In genomic region chr12:55461767-55462166, GRCm38 (mm10) we compare ENCODE assay signal across 13 mouse cellular contexts. TPM values are rescaled to one million over a fixed set of nuclear protein-coding genes. Genes with fewer than 3 reads are reported as not detected.
DNase-seq lines count a peak whose midpoint lies in the region; ATAC-seq and TF ChIP-seq lines count a peak whose summit lies in the region.
"Had no signal": no experiment of that assay in that cellular context is flagged by ENCODE, and none has a peak within 500 bp of the region (broad histone marks: within the 10 kb centered on the region; RNA-seq: fewer than 3 reads in every experiment).

No protein-coding gene starts in this region.

- H3K36me3 ChIP-seq in thymus, adult 2 months (ENCODE audit: control insufficient read depth, insufficient read depth, low read length): no peaks in the 10 kb centered on the region
- no peaks in the 10 kb centered on the region for H3K36me3 ChIP-seq in limb, embryonic 12.5 days
- H3K36me3 ChIP-seq in stomach, postnatal 0 days (ENCODE audit: control insufficient read depth, insufficient read depth, low read length): no peaks in the 10 kb centered on the region
- H3K36me3 ChIP-seq in hindbrain, embryonic 16.5 days (ENCODE audit: control insufficient read depth, insufficient read depth, low read length): no peaks in the 10 kb centered on the region
- H3K36me3 ChIP-seq: forebrain, embryonic 10.5 days; heart, embryonic 10.5 days had no signal

- DNase-seq in gastrocnemius, adult 2 months: no peak
- DNase-seq in gastrocnemius, postnatal 10 days: no peak
- DNase-seq in thymus, adult 2 months: no peak
- DNase-seq in thymus, postnatal 14 days: no peak
- no peak for DNase-seq in stomach, postnatal 0 days (ENCODE audit: low spot score)
- no peak for DNase-seq in ovary, postnatal 36 days (ENCODE audit: low spot score)
- DNase-seq: cerebellum, adult 11 months; right cerebral cortex, postnatal 14 days had no signal

- no peak overlapping the region for H3K4me3 ChIP-seq in gastrocnemius, adult 2 months
- no peak overlapping the region for H3K4me3 ChIP-seq in thymus, adult 2 months (ENCODE audit: control insufficient read depth, insufficient read depth, low read length)
- no peak overlapping the region for H3K4me3 ChIP-seq in limb, embryonic 12.5 days (replicated peaks)
- H3K4me3 ChIP-seq in stomach, postnatal 0 days (ENCODE audit: low read depth, low read length): no peak overlapping the region
- H3K4me3 ChIP-seq in hindbrain, embryonic 16.5 days (ENCODE audit: low read length): no peak overlapping the region
- H3K4me3 ChIP-seq: forebrain, embryonic 10.5 days; heart, embryonic 10.5 days had no signal

- no peaks in the 10 kb centered on the region for H3K9me3 ChIP-seq in limb, embryonic 12.5 days
- H3K9me3 ChIP-seq in stomach, postnatal 0 days (ENCODE audit: control insufficient read depth, low read length): no peaks in the 10 kb centered on the region
- no peaks in the 10 kb centered on the region for H3K9me3 ChIP-seq in hindbrain, embryonic 16.5 days (ENCODE audit: control insufficient read depth, low read length)
- H3K9me3 ChIP-seq: forebrain, embryonic 10.5 days; heart, embryonic 10.5 days had no signal

- ATAC-seq in limb, embryonic 12.5 days (ENCODE audit: insufficient number of reproducible peaks, insufficient read depth, low FRiP score, low TSS enrichment, low read depth): peak; percentile 43; the same call in 1 of the 2 replicates
- ATAC-seq in stomach, postnatal 0 days (ENCODE audit: low FRiP score, low TSS enrichment): no peak
- no peak for ATAC-seq in hindbrain, embryonic 16.5 days

- H3K27ac ChIP-seq in gastrocnemius, adult 2 months: peak overlapping the region; percentile 35
- H3K27ac ChIP-seq in thymus, adult 2 months (ENCODE audit: control insufficient read depth, insufficient read depth, low read length): peak overlapping the region; percentile 17; the same call in 1 of the 2 replicates
- peak overlapping the region; percentile 85 for H3K27ac ChIP-seq in limb, embryonic 12.5 days
- H3K27ac ChIP-seq in stomach, postnatal 0 days (replicated peaks): peak overlapping the region; percentile 86
- H3K27ac ChIP-seq in hindbrain, embryonic 16.5 days (ENCODE audit: low read depth, low read length): no peak overlapping the region
- H3K27ac ChIP-seq: forebrain, embryonic 10.5 days; heart, embryonic 10.5 days; macrophage had no signal

- H3K27me3 ChIP-seq in thymus, adult 2 months (ENCODE audit: control insufficient read depth, insufficient read depth, low read length): no peaks in the 10 kb centered on the region
- H3K27me3 ChIP-seq in limb, embryonic 12.5 days: no peaks in the 10 kb centered on the region
- H3K27me3 ChIP-seq in stomach, postnatal 0 days (ENCODE audit: control insufficient read depth, insufficient read depth, low read length): no peaks in the 10 kb centered on the region
- H3K27me3 ChIP-seq in hindbrain, embryonic 16.5 days (replicated peaks; ENCODE audit: control insufficient read depth, insufficient read depth, low read length): no peaks in the 10 kb centered on the region

- no peak for TF ChIP-seq EP300 in stomach, postnatal 0 days (optimal IDR thresholded peaks at IDR 0.05)

- TF ChIP-seq CTCF in gastrocnemius, adult 2 months (IDR thresholded peaks at IDR 0.05): no peak
- no peak for TF ChIP-seq CTCF in thymus, adult 2 months (IDR thresholded peaks at IDR 0.05; ENCODE audit: borderline replicate concordance, control insufficient read depth, extremely low read depth, insufficient read depth, low read length, poor library complexity)
- no peak for TF ChIP-seq CTCF in stomach, postnatal 0 days (IDR thresholded peaks at IDR 0.05; ENCODE audit: low read depth)

- intact Hi-C loops in gastrocnemius, adult 2 months (cut with DNase I): no loop called here

- 84% methylated on average over 6 of the region's 6 CpGs for WGBS in thymus, adult 2 months
- WGBS in limb, embryonic 12.5 days: 51% methylated on average over 6 of the region's 6 CpGs
- 25% methylated on average over 6 of the region's 6 CpGs for WGBS in stomach, postnatal 0 days
- WGBS in hindbrain, embryonic 16.5 days: 65% methylated on average over 6 of the region's 6 CpGs

- no peak for TF ChIP-seq POLR2A in thymus, adult 2 months (IDR thresholded peaks at IDR 0.05; ENCODE audit: control insufficient read depth, extremely low read depth, insufficient read depth, low read length, poor library complexity)

- H3K4me1 ChIP-seq in thymus, adult 2 months (replicated peaks; ENCODE audit: control insufficient read depth, insufficient read depth, low read length): peaks cover 46% of the 10 kb centered on the region
- H3K4me1 ChIP-seq in limb, embryonic 12.5 days (replicated peaks): peaks cover 45% of the 10 kb centered on the region
- H3K4me1 ChIP-seq in stomach, postnatal 0 days (replicated peaks; ENCODE audit: control insufficient read depth, insufficient read depth): peaks cover 20% of the 10 kb centered on the region
- peaks cover 21% of the 10 kb centered on the region for H3K4me1 ChIP-seq in hindbrain, embryonic 16.5 days (ENCODE audit: control insufficient read depth, insufficient read depth, low read depth, low read length)

- H3K9ac ChIP-seq in limb, embryonic 12.5 days (replicated peaks): no peak overlapping the region
- H3K9ac ChIP-seq in stomach, postnatal 0 days (ENCODE audit: low read length): no peak overlapping the region
- no peak overlapping the region for H3K9ac ChIP-seq in hindbrain, embryonic 16.5 days (ENCODE audit: low read depth, low read length)

- no peak overlapping the region for H3K4me2 ChIP-seq in limb, embryonic 12.5 days
- H3K4me2 ChIP-seq in stomach, postnatal 0 days (replicated peaks; ENCODE audit: low read depth): no peak overlapping the region
- H3K4me2 ChIP-seq in hindbrain, embryonic 16.5 days (ENCODE audit: low read length): no peak overlapping the region

RNA-seq across cellular contexts. Expression of gene Nfkbia, which starts 30.7 kb away (rescaled TPM):
- total RNA-seq in gastrocnemius, adult 2 months (2021): 10 to 100 TPM; 26.3 to 66.2 TPM
- total RNA-seq in gastrocnemius, postnatal 10 days (2021): 10 to 100 TPM; 24.8 to 38.1 TPM
- polyA plus RNA-seq in thymus, adult 2 months (2012; rRNA removed): 613 and 674 TPM in 2 replicates
- 85.7 and 94.9 TPM in 2 replicates for polyA plus RNA-seq in limb, embryonic 12.5 days (2016; fragmentation: Nextera tagmentation; extraction: Ambion mirVana)
- polyA plus RNA-seq in stomach, postnatal 0 days (2015; fragmentation: Nextera tagmentation; extraction: Ambion mirVana): 110 and 119 TPM in 2 replicates
- polyA plus RNA-seq in hindbrain, embryonic 16.5 days (2015; fragmentation: Nextera tagmentation; extraction: Ambion mirVana): 62.3 and 64.3 TPM in 2 replicates
